Mouse (Mus musculus) left cerebral cortex, adult 8-10 months (tissue): ENCODE results near the gene Prkch. TPM values are rescaled to one million over a fixed set of nuclear protein-coding genes. Genes with fewer than 3 reads are reported as not detected.

ENCODE experiments used
- DNase-seq, 2 experiments: peaks; one replicate each; pipeline ENCODE4 v3.0.0; 2022; ENCODE audit warnings: low spot score in 2 of 2
- total RNA-seq, 4 experiments: library from RNA; stranded (reverse); gene quantifications; 2 replicates each; pipeline ENCODE4 v1.2.4; 2022

Gene Prkch
- total RNA-seq, 4 experiments from 2014 or later, result 11.2 to 13.2 (median 12.5) TPM

DNA sequence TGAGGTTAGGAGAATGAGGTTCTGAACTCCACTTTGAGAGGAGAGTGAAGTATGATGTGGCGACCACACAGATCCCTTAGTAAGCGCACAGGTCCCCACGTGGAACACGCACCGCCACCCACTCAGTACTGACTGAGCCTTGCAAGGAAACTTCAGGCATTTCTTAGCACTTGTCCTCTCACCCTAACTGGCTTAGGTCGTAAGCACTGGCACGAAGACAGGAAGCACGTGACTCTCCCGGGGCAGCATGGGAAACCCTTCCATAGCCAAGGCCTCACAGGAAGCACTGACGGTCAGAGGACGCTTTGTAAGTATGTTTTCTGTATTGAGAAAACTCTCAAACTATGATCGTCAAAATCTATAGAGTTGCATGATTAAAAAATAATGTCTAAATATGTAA is 237.7 kb downstream of the Prkch start:
- no peak for DNase-seq

- DNase-seq, result no peak
Measured at GRCm38 (mm10) chr12:73824828-73825227, 240.2 kb downstream of the Prkch start.

Other genes starting within 250 kb of the Prkch start
- under 1 TPM; 0.11 to 0.93 (median 0.36) TPM for gene Tmem30b, start 38.4 kb upstream of the Prkch start, total RNA-seq